Comparison of ENCODE assay signal across 15 mouse cellular contexts in genomic region chr17:40877741-40878140, GRCm38 (mm10). TPM values are rescaled to one million over a fixed set of nuclear protein-coding genes. Genes with fewer than 3 reads are reported as not detected.
DNase-seq lines count a peak whose midpoint lies in the region; ATAC-seq lines count a peak whose summit lies in the region.
"Had no signal": no experiment of that assay in that cellular context is flagged by ENCODE, and none has a peak within 500 bp of the region (broad histone marks: within the 10 kb centered on the region; RNA-seq: fewer than 3 reads in every experiment).

No protein-coding gene starts in this region.

- intact Hi-C loops in heart, postnatal 14 days (cut with DNase I): no loop called here

- H3K9me3 ChIP-seq in heart, embryonic 10.5 days: no peaks in the 10 kb centered on the region
- no peaks in the 10 kb centered on the region for H3K9me3 ChIP-seq in liver, embryonic 11.5 days (ENCODE audit: control insufficient read depth, low read length)
- H3K9me3 ChIP-seq in embryonic facial prominence, embryonic 14.5 days (ENCODE audit: control insufficient read depth, low read length): no peaks in the 10 kb centered on the region
- H3K9me3 ChIP-seq in stomach, embryonic 14.5 days (ENCODE audit: control insufficient read depth, low read depth, low read length): no peaks in the 10 kb centered on the region
- H3K9me3 ChIP-seq: limb, embryonic 12.5 days; midbrain, embryonic 15.5 days had no signal

- no peak overlapping the region for H3K27ac ChIP-seq in heart, embryonic 10.5 days
- H3K27ac ChIP-seq in liver, embryonic 11.5 days (ENCODE audit: low read depth, low read length): no peak overlapping the region
- no peak overlapping the region for H3K27ac ChIP-seq in embryonic facial prominence, embryonic 14.5 days (replicated peaks; ENCODE audit: low read depth, low read length)
- H3K27ac ChIP-seq in stomach, embryonic 14.5 days (ENCODE audit: low read length): no peak overlapping the region
- H3K27ac ChIP-seq: hindbrain, postnatal 0 days; limb, embryonic 12.5 days; midbrain, embryonic 15.5 days had no signal

- peaks cover 17% of the 10 kb centered on the region; the same call in 1 of the 2 replicates for H3K4me1 ChIP-seq in heart, embryonic 10.5 days
- no peaks in the 10 kb centered on the region for H3K4me1 ChIP-seq in liver, embryonic 11.5 days (replicated peaks; ENCODE audit: control insufficient read depth, insufficient read depth, low read length)
- H3K4me1 ChIP-seq in embryonic facial prominence, embryonic 14.5 days (ENCODE audit: control insufficient read depth, insufficient read depth, low read length): peaks cover 11% of the 10 kb centered on the region
- H3K4me1 ChIP-seq in stomach, embryonic 14.5 days (ENCODE audit: control insufficient read depth, insufficient read depth, low read length): no peaks in the 10 kb centered on the region
- H3K4me1 ChIP-seq: limb, embryonic 12.5 days had no signal

- H3K9ac ChIP-seq in liver, embryonic 11.5 days (ENCODE audit: low read depth, low read length): no peak overlapping the region
- H3K9ac ChIP-seq in embryonic facial prominence, embryonic 14.5 days (ENCODE audit: low read depth, low read length): no peak overlapping the region
- H3K9ac ChIP-seq in stomach, embryonic 14.5 days (replicated peaks; ENCODE audit: low read depth, low read length): no peak overlapping the region
- H3K9ac ChIP-seq: limb, embryonic 12.5 days; midbrain, embryonic 15.5 days had no signal

- no peak for DNase-seq in heart, embryonic 10.5 days (ENCODE audit: low spot score)
- no peak for DNase-seq in heart, postnatal 14 days
- no peak for DNase-seq in liver, embryonic 11.5 days (ENCODE audit: low spot score)
- no peak for DNase-seq in liver
- no peak for DNase-seq in embryonic facial prominence, embryonic 14.5 days (ENCODE audit: low spot score)
- no peak for DNase-seq in thymus, postnatal 4 days
- no peak for DNase-seq in frontal cortex, postnatal 25 days (ENCODE audit: low spot score in 2 of 2)
- DNase-seq: cerebellum, postnatal 10 days; layer of hippocampus, adult 9-11 months had no signal

- no peak for ATAC-seq in liver, embryonic 11.5 days (replicated peaks; ENCODE audit: low FRiP score)
- ATAC-seq in embryonic facial prominence, embryonic 14.5 days (ENCODE audit: low read depth): no peak
- no peak for ATAC-seq in stomach, embryonic 14.5 days (ENCODE audit: insufficient number of reproducible peaks, insufficient read depth, low FRiP score, low read depth)
- ATAC-seq: hindbrain, postnatal 0 days; midbrain, embryonic 15.5 days had no signal

- no peaks in the 10 kb centered on the region for H3K27me3 ChIP-seq in heart, embryonic 10.5 days (ENCODE audit: insufficient read depth, poor library complexity, severe bottlenecking)
- H3K27me3 ChIP-seq in liver, embryonic 11.5 days (replicated peaks; ENCODE audit: control insufficient read depth, insufficient read depth, low read length): no peaks in the 10 kb centered on the region
- H3K27me3 ChIP-seq in embryonic facial prominence, embryonic 14.5 days (replicated peaks; ENCODE audit: control insufficient read depth, insufficient read depth, low read length): no peaks in the 10 kb centered on the region
- H3K27me3 ChIP-seq in stomach, embryonic 14.5 days (ENCODE audit: control insufficient read depth, insufficient read depth, low read length): no peaks in the 10 kb centered on the region
- H3K27me3 ChIP-seq: limb, embryonic 12.5 days; midbrain, embryonic 15.5 days had no signal

- H3K4me3 ChIP-seq in heart, embryonic 10.5 days: peak overlapping the region; percentile 71
- H3K4me3 ChIP-seq in liver, embryonic 11.5 days (ENCODE audit: low read depth, low read length): 0 out of 2 replicates have a peak overlapping the region, but pooled peaks have one; percentile 72
- no peak overlapping the region for H3K4me3 ChIP-seq in embryonic facial prominence, embryonic 14.5 days (ENCODE audit: low read depth, low read length)
- no peak overlapping the region for H3K4me3 ChIP-seq in stomach, embryonic 14.5 days (ENCODE audit: low read depth, low read length)
- H3K4me3 ChIP-seq: limb, embryonic 12.5 days; midbrain, embryonic 15.5 days had no signal

- peak overlapping the region; percentile 74 for H3K4me2 ChIP-seq in liver, embryonic 11.5 days
- H3K4me2 ChIP-seq in embryonic facial prominence, embryonic 14.5 days (ENCODE audit: low read depth, low read length): peak overlapping the region; percentile 85; the same call in 1 of the 2 replicates
- peak overlapping the region; percentile 24; the same call in 1 of the 2 replicates for H3K4me2 ChIP-seq in stomach, embryonic 14.5 days (replicated peaks; ENCODE audit: low read depth, low read length)
- H3K4me2 ChIP-seq: limb, embryonic 12.5 days; midbrain, embryonic 15.5 days had no signal

- no peaks in the 10 kb centered on the region for H3K36me3 ChIP-seq in heart, embryonic 10.5 days
- H3K36me3 ChIP-seq in liver, embryonic 11.5 days (ENCODE audit: control insufficient read depth, insufficient read depth, low read length): no peaks in the 10 kb centered on the region
- H3K36me3 ChIP-seq in embryonic facial prominence, embryonic 14.5 days (ENCODE audit: control insufficient read depth, insufficient read depth, low read length): no peaks in the 10 kb centered on the region
- H3K36me3 ChIP-seq in stomach, embryonic 14.5 days (ENCODE audit: control insufficient read depth, insufficient read depth, low read length): no peaks in the 10 kb centered on the region
- H3K36me3 ChIP-seq: limb, embryonic 12.5 days; midbrain, embryonic 15.5 days had no signal

- 30% methylated on average over 3 of the region's 3 CpGs for WGBS in heart, embryonic 10.5 days
- WGBS in liver, embryonic 11.5 days: 28% methylated on average over 3 of the region's 3 CpGs
- 47% methylated on average over 3 of the region's 3 CpGs for WGBS in embryonic facial prominence, embryonic 14.5 days
- 34% methylated on average over 3 of the region's 3 CpGs for WGBS in stomach, embryonic 14.5 days

RNA-seq across cellular contexts. Expression of gene 9130008F23Rik, which starts 2.6 kb away (rescaled TPM):
- 3.3 and 3.4 TPM in 2 replicates for polyA plus RNA-seq in heart, embryonic 10.5 days (2016; fragmentation: Nextera tagmentation; extraction: Ambion mirVana)
- under 1 TPM; 0.57 to 0.59 TPM for total RNA-seq in heart, postnatal 14 days (2021)
- polyA plus RNA-seq in liver, embryonic 11.5 days (2014; fragmentation: Nextera tagmentation; extraction: Ambion mirVana): 0.88 and 1.3 TPM in 2 replicates
- 1.1 and 1.6 TPM in 2 replicates for polyA plus RNA-seq in embryonic facial prominence, embryonic 14.5 days (2014; fragmentation: Nextera tagmentation; extraction: Ambion mirVana)
- 3.7 and 4.0 TPM in 2 replicates for polyA plus RNA-seq in stomach, embryonic 14.5 days (2014; fragmentation: Nextera tagmentation; extraction: Ambion mirVana)
- total RNA-seq: neutrophil, adult 5-6 weeks had no signal

RNA-seq across cellular contexts. Expression of gene Glyatl3, which starts 36.4 kb away (rescaled TPM):
- not detected in 2 replicates for polyA plus RNA-seq in heart, embryonic 10.5 days (2016; fragmentation: Nextera tagmentation; extraction: Ambion mirVana)
- not detected for total RNA-seq in heart, postnatal 14 days (2021)
- polyA plus RNA-seq in liver, embryonic 11.5 days (2014; fragmentation: Nextera tagmentation; extraction: Ambion mirVana): not detected in 2 replicates
- polyA plus RNA-seq in embryonic facial prominence, embryonic 14.5 days (2014; fragmentation: Nextera tagmentation; extraction: Ambion mirVana): 0.35 and 0.48 TPM in 2 replicates
- not detected in 2 replicates for polyA plus RNA-seq in stomach, embryonic 14.5 days (2014; fragmentation: Nextera tagmentation; extraction: Ambion mirVana)
- total RNA-seq: gastrocnemius, adult 8-10 months; hindbrain, postnatal 0 days; neutrophil, adult 5-6 weeks had no signal
- polyA plus RNA-seq: hindbrain, postnatal 0 days; limb, embryonic 12.5 days; midbrain, embryonic 15.5 days had no signal

RNA-seq across cellular contexts. Expression of gene Mut, which starts 56.7 kb away (rescaled TPM):
- 34.2 and 40.0 TPM in 2 replicates for polyA plus RNA-seq in heart, embryonic 10.5 days (2016; fragmentation: Nextera tagmentation; extraction: Ambion mirVana)
- 100 to 1,000 TPM; 104 to 118 TPM for total RNA-seq in heart, postnatal 14 days (2021)
- polyA plus RNA-seq in liver, embryonic 11.5 days (2014; fragmentation: Nextera tagmentation; extraction: Ambion mirVana): 42.8 and 43.4 TPM in 2 replicates
- polyA plus RNA-seq in embryonic facial prominence, embryonic 14.5 days (2014; fragmentation: Nextera tagmentation; extraction: Ambion mirVana): 35.8 and 36.1 TPM in 2 replicates
- polyA plus RNA-seq in stomach, embryonic 14.5 days (2014; fragmentation: Nextera tagmentation; extraction: Ambion mirVana): 34.1 and 38.9 TPM in 2 replicates

RNA-seq across cellular contexts. Expression of gene Cenpq, which starts 57.1 kb away (rescaled TPM):
- polyA plus RNA-seq in heart, embryonic 10.5 days (2016; fragmentation: Nextera tagmentation; extraction: Ambion mirVana): 20.6 and 27.0 TPM in 2 replicates
- 1 to 10 TPM; 5.8 to 6.0 TPM for total RNA-seq in heart, postnatal 14 days (2021)
- 40.8 and 41.0 TPM in 2 replicates for polyA plus RNA-seq in liver, embryonic 11.5 days (2014; fragmentation: Nextera tagmentation; extraction: Ambion mirVana)
- 18.9 and 24.6 TPM in 2 replicates for polyA plus RNA-seq in embryonic facial prominence, embryonic 14.5 days (2014; fragmentation: Nextera tagmentation; extraction: Ambion mirVana)
- 24.3 and 26.0 TPM in 2 replicates for polyA plus RNA-seq in stomach, embryonic 14.5 days (2014; fragmentation: Nextera tagmentation; extraction: Ambion mirVana)

Comparison
In these comparisons a context has a peak if more than half of its experiments do, and no peak if none do; other contexts are left out.
1. H3K4me3 ChIP-seq: peak in heart, embryonic 10.5 days (single experiment) and liver, embryonic 11.5 days (single experiment); none in embryonic facial prominence, embryonic 14.5 days (single experiment) and stomach, embryonic 14.5 days (single experiment).
2. H3K4me2 ChIP-seq: peak in every context shown above with its lines; median percentile 85 in embryonic facial prominence, embryonic 14.5 days; 74 in liver, embryonic 11.5 days; 24 in stomach, embryonic 14.5 days.